Comparison of ENCODE assay signal across 21 mouse cellular contexts in the genomic region with DNA sequence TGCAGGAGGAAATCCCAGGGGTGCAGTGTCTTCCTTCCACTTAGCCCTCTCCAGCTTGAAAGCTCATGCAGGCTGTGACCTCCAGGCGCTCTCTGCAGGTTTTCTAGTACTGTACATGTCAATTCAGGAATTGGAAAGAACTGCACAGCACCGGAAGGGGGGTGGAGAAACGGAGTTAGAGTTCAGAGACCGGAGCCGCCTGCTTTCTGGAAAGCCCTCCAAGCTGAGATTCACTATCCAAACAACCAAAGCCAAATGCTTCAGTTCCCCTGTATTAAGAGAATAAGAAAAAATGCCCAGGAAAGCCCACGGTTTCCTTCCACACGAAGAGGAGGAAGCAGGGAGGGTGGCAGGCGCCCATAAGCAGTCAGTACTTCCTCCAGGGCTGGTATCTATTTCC.
DNase-seq lines count a peak whose midpoint lies in the region; ATAC-seq and TF ChIP-seq lines count a peak whose summit lies in the region.
"Had no signal": no experiment of that assay in that cellular context is flagged by ENCODE, and none has a peak within 500 bp of the region (broad histone marks: within the 10 kb centered on the region; RNA-seq: fewer than 3 reads in every experiment).

No protein-coding gene starts in this region.

- 37% methylated on average over 8 of the region's 8 CpGs for WGBS in lung, adult 2 months
- 39% methylated on average over 8 of the region's 8 CpGs for WGBS in lung, embryonic 16.5 days

- H3K27ac ChIP-seq in lung, embryonic 16.5 days (ENCODE audit: low read length): peak overlapping the region; percentile 33; the same call in 1 of the 2 replicates
- H3K27ac ChIP-seq: forebrain, embryonic 12.5 days; hindbrain, embryonic 15.5 days; limb, embryonic 13.5 days; liver, embryonic 13.5 days; neural tube, embryonic 12.5 days had no signal

- H3K4me2 ChIP-seq in lung, embryonic 16.5 days (ENCODE audit: low read depth, low read length): no peak overlapping the region; the same call in 1 of the 2 replicates
- H3K4me2 ChIP-seq: forebrain, embryonic 12.5 days; heart, embryonic 12.5 days; hindbrain, embryonic 15.5 days; limb, embryonic 13.5 days; liver, embryonic 13.5 days; neural tube, embryonic 12.5 days had no signal

- no peaks in the 10 kb centered on the region for H3K36me3 ChIP-seq in lung, embryonic 16.5 days (ENCODE audit: control insufficient read depth, insufficient read depth, low read length)
- H3K36me3 ChIP-seq: forebrain, embryonic 12.5 days; heart, embryonic 12.5 days; hindbrain, embryonic 15.5 days; limb, embryonic 13.5 days; liver, embryonic 13.5 days; neural tube, embryonic 12.5 days had no signal

- TF ChIP-seq POLR2A in lung, adult 2 months (IDR thresholded peaks at IDR 0.05; ENCODE audit: borderline replicate concordance, extremely low read depth, low read depth, low read length): no peak
- TF ChIP-seq POLR2A in brain, embryonic 14.5 days (IDR thresholded peaks at IDR 0.05; ENCODE audit: borderline replicate concordance, extremely low read depth, insufficient read depth, insufficient read length, poor library complexity, severe bottlenecking): no peak

- no peak overlapping the region for H3K9ac ChIP-seq in lung, embryonic 16.5 days (ENCODE audit: low read length)
- H3K9ac ChIP-seq: forebrain, embryonic 12.5 days; heart, embryonic 12.5 days; hindbrain, embryonic 15.5 days; limb, embryonic 13.5 days; liver, embryonic 13.5 days; neural tube, embryonic 12.5 days had no signal

- H3K9me3 ChIP-seq in lung, embryonic 16.5 days (ENCODE audit: control insufficient read depth, low read length): no peaks in the 10 kb centered on the region
- H3K9me3 ChIP-seq: forebrain, embryonic 12.5 days; heart, embryonic 12.5 days; hindbrain, embryonic 15.5 days; limb, embryonic 13.5 days; liver, embryonic 13.5 days; neural tube, embryonic 12.5 days had no signal

- no peak overlapping the region for H3K4me3 ChIP-seq in lung, adult 2 months (replicated peaks; ENCODE audit: extremely low read depth, low read depth, low read length)
- no peak overlapping the region for H3K4me3 ChIP-seq in lung, embryonic 16.5 days (ENCODE audit: low read length)
- H3K4me3 ChIP-seq: erythroblast, embryonic 14.5 days; forebrain, embryonic 12.5 days; heart, embryonic 12.5 days; hindbrain, embryonic 15.5 days; limb, embryonic 13.5 days; liver, embryonic 13.5 days; neural tube, embryonic 12.5 days had no signal

- no peaks in the 10 kb centered on the region for H3K27me3 ChIP-seq in lung, embryonic 16.5 days (ENCODE audit: control insufficient read depth, insufficient read depth, low read depth, low read length)
- H3K27me3 ChIP-seq: heart, embryonic 12.5 days; hindbrain, embryonic 15.5 days; liver, embryonic 13.5 days; neural tube, embryonic 12.5 days had no signal

- peak; percentile 10 for DNase-seq in heart, postnatal 4 days
- DNase-seq in heart, adult 18-20 months: no peak
- DNase-seq in lung, adult 2 months: peak; percentile 18
- DNase-seq in lung, postnatal 10 days: no peak
- peak; percentile 28 for DNase-seq in brain, embryonic 14.5 days (ENCODE audit: low read depth)
- DNase-seq in cerebellum, postnatal 10 days: no peak
- DNase-seq in neural tube, embryonic 10.5 days (ENCODE audit: extremely low spot score, low spot score): no peak
- DNase-seq: adrenal gland, postnatal 14 days; cerebellum, adult 9-10 months; layer of hippocampus, postnatal 36 days; liver, embryonic 13.5 days; midbrain, embryonic 14.5 days; right cerebral cortex, postnatal 25 days; thymus, postnatal 25 days had no signal

- ATAC-seq in lung, embryonic 16.5 days (ENCODE audit: low read depth): 0 out of 2 replicates have a peak, but pooled peaks have one; percentile 45

- no peaks in the 10 kb centered on the region for H3K4me1 ChIP-seq in lung, adult 2 months (ENCODE audit: control insufficient read depth, insufficient read depth, low read length)
- peaks cover 7% of the 10 kb centered on the region for H3K4me1 ChIP-seq in lung, embryonic 16.5 days (replicated peaks; ENCODE audit: control insufficient read depth, insufficient read depth, low read length)
- H3K4me1 ChIP-seq: forebrain, embryonic 12.5 days; hindbrain, embryonic 15.5 days; neural tube, embryonic 12.5 days had no signal

- TF ChIP-seq CTCF in lung, adult 2 months (IDR thresholded peaks at IDR 0.05; ENCODE audit: insufficient read depth, low read length): no peak
- no peak for TF ChIP-seq CTCF in brain, embryonic 14.5 days (IDR thresholded peaks at IDR 0.05; ENCODE audit: borderline replicate concordance, extremely low read depth, insufficient read depth, insufficient read length)

Comparison
In these comparisons a context has a peak if more than half of its experiments do, and no peak if none do; other contexts are left out.
1. DNase-seq: peak in heart, postnatal 4 days (single experiment), lung, adult 2 months (single experiment) and brain, embryonic 14.5 days (single experiment); none in heart, adult 18-20 months (0 of 2), lung, postnatal 10 days (single experiment), cerebellum, postnatal 10 days (0 of 2) and neural tube, embryonic 10.5 days (single experiment).